Mouse (Mus musculus): ENCODE measurements at regions not wholly inside any gene's neighbourhood (a gene's known extent, or its start where the extent isn't known, plus 50 kb on each side); places are given as distances from the start of the nearest gene placed in this dataset.
A peak's percentile ranks its signal among the peaks of the same experiment; 100 is the strongest.

DNA sequence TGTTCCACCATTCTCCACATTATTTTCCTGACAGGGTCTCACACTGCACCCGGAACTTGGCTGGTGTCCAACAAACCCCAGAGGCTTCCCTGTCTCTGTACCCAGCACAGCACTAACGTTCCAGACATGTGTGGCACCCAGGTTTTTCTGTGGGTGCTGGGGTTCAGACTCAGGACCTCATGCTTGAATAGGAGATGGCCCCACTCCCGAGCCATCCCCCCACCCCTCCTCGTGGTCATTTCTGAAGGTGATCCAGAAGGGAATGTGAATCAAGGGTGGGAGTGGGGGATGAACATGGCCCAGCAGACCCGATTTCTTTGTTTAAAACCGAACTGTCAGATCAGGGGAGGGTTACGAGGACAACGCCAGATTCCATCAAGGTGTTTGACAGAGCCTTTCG is 245.6 kb downstream of the Tbc1d1 start:
- DNase-seq (ENCODE audit: low spot score): no peak

GRCm38 (mm10) chr5:64403077-64403981 is 247.2 kb downstream of the Tbc1d1 start:
- DNase-seq (ENCODE audit: low spot score): no peak

DNA sequence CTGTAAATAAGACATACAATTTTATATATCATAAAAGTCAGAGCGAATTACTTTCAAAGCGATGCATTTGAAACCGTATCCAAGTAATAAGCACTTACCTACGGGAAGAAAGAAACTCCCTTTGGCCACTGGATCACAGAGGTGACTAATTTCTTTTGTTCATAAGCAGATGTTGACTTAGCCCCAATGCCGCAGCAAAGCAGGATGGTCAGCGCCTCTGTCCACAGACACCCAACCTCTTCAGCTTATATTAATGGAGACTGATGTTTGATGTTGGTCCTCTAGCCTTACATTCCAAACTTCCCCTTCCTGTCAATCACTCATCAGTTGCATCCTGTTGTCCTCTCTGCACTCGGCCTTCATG is 247.9 kb downstream of the Tbc1d1 start:
- DNase-seq (ENCODE audit: low spot score): no peak

DNA sequence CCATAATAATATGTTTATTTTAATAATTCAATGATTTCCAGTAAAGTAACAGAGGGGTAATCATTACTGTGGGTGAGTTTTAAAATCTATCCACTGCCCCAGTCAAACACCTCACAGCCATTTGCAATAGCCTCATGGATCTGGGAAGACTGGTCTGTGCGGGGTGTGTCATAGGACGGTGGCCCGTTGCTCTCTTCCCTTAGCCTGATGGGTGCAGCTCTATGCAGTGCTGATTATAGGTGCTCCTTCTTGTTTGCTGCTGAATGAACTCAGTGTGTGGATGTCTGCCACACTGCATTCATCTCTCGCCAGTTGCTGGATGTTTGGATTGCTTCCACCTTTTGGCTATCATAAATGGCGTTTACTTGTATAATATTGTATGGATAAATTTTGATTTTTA is 248.4 kb downstream of the Tbc1d1 start:
- no peak for DNase-seq (ENCODE audit: low spot score)

GRCm38 (mm10) chr5:64408938-64409337 is 252.8 kb downstream of the Tbc1d1 start:
- no peak for DNase-seq (ENCODE audit: low spot score)

DNA sequence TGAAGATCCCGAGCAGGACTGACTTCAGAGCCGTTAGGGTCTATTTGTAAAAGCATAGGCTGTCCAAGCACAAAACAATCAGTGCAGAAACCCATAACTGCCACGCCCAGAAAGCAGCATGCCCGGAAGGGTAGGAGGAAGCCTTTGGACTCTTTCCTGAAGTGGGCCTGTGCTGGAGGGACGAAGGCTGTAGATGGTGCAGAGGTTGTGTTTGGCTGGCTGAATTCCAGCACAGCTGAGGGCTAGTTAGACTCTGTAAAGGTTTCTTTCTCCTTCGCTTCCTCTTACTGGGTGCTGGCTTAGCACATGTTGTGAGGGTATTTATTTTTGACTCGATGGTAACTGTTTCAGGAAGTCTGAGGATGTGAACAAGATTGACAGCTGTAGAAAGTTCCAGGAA is 254.5 kb downstream of the Tbc1d1 start:
- peak; percentile 27 for DNase-seq (ENCODE audit: low spot score)

DNA sequence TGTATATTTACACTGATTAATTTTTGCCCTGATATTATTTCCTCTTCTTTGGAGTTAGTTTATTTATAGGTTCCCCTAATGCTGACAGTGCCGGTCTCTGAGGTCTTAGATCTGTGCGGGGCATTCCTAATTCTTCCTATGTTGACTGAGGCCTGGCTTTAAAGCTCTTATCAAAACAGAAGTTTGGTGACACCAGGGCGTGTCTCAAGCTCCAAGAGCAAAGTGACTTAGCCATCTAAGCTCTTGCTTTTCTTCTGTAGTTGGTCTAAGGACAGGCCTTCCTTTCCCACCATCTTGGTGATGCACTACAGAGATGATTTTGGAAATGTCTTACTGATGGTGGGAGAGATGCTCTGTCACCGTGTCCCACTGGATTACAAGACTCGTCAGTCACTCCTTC is 258.4 kb downstream of the Tbc1d1 start:
- DNase-seq (ENCODE audit: low spot score): no peak

DNA sequence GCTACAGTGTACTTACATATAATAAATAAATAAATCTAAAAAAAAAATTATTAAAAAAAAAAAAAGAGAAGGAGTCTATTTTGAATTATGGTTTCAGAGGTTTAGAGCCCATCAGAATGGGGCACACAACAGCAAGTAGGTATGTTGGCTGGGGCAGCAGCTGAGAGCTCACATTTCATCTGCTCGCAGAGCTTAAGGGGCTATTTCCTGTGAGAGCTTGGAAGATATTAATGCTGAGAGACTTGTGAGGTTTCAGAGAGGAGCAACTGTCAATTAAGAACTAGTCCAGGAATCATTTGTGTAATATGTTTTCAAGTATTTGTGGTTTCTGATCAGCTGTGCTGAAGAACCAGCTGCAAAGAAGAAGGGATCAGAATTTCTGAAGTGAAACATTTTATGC is 263.3 kb downstream of the Tbc1d1 start:
- no peak for DNase-seq (ENCODE audit: low spot score)

GRCm38 (mm10) chr5:64422787-64423587 is 266.9 kb downstream of the Tbc1d1 start:
- no peak for DNase-seq (ENCODE audit: low spot score)

DNA sequence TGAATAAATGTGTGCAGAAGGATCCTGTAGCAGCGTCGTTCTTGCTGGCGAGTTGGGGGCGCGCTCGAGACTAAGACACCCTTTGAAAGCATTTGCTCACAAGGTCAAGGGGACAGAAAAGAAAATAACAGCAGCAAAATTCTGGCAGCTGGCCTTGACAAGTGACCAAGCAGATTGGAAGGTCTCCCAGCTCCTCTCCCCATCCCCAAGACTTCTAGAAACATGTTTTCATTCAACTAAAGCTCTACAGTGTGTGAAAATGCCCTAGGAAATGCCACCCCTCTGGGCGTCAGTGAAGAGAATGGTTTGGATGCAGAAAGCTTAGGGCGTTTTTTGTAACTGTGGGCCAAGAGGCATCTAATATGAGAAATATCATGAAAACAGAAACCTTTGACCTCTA is 272.7 kb downstream of the Tbc1d1 start:
- no peak for DNase-seq (ENCODE audit: low spot score)

- DNase-seq (ENCODE audit: low spot score): no peak
Observed at GRCm38 (mm10) chr5:64430501-64430900, 274.4 kb downstream of the Tbc1d1 start.

GRCm38 (mm10) chr5:64431624-64432023 is 275.5 kb downstream of the Tbc1d1 start:
- DNase-seq (ENCODE audit: low spot score): no peak

- DNase-seq (ENCODE audit: low spot score): no peak
Observed at GRCm38 (mm10) chr5:64433786-64434185, 277.7 kb downstream of the Tbc1d1 start.

DNA sequence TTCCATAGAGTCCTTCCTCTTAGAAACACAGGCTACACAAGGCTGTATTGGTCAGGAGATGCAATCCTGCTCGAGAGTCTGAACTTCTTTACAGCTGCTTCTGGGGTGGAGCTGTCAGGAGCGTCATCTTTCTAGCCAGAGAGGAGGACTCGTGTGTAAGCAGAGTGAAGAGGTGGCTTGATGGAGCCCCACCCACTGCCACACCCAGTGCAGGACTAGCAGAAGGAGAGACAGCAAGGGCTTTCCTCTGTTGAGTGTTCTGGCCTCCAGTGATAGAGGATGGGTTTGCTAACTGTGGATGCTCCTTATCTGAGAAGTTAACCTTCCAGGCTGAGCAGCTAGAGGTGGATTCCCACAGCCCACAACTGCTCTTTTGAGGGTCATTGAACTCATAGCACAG is 279.4 kb downstream of the Tbc1d1 start:
- no peak for DNase-seq (ENCODE audit: low spot score)

DNA sequence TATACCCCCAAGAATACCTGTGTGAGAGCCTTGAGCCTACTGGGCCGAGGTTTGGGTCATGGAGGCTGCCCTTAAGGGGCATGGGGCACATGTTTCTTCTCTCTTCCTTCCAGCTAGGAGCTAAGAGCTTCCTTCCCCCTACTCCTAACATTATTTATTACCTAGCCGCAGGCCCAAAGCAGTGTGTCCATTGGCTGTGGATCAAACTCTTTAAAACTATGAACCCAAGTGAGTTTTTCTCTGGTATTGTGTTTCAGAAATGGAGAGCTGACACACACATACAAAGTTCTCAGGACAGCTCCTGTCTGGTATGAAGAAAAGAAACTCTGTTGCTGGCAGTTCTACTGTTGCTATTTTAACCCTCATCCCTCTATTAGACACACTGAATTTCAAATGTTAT is 279.9 kb downstream of the Tbc1d1 start:
- DNase-seq (ENCODE audit: low spot score): no peak

DNA sequence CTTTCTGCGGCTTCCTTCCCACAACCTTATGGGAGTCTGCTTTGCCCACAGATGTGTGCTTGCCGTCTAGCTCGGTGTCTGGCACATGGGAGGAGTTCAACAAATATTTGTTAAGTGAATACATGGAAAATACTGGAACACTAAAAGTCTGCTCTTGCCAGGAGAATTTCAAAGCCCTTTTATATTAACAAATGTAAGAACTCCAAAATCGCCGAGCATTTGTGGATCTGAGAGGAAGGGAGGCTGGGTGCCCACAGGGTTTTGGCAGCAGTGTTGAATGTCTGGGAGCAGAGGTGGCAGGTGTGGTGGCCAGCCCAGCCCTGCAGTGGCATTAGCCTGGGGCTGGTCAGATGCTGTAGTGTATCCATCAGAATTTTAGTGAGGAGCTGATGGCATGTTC is 281.6 kb downstream of the Tbc1d1 start:
- no peak for DNase-seq (ENCODE audit: low spot score)

- no peak for DNase-seq (ENCODE audit: low spot score)
Observed at GRCm38 (mm10) chr5:64438446-64439134, 282.5 kb downstream of the Tbc1d1 start.

DNA sequence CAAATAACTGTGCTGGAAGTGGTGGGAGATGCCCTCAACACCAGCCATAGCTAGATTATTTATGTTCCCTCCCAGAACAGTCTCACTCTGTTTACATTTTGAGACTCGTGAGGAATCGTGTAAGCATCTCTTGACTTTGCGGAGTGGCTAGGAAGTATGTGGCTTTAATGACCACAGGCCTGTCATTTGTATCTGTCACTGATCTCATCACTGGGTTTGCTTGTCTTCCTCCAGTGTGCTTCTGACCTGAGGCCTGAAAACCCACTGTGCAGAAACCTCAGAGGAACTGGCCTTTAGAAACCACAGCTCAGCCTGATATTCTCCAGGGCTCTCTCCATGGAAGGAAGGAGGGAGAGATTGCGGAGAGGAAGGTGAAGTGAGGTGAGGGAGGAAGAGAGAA is 291.7 kb downstream of the Tbc1d1 start:
- DNase-seq (ENCODE audit: low spot score): no peak

- DNase-seq (ENCODE audit: low spot score): no peak
Observed at GRCm38 (mm10) chr5:64452668-64453334, 296.7 kb downstream of the Tbc1d1 start.

DNA sequence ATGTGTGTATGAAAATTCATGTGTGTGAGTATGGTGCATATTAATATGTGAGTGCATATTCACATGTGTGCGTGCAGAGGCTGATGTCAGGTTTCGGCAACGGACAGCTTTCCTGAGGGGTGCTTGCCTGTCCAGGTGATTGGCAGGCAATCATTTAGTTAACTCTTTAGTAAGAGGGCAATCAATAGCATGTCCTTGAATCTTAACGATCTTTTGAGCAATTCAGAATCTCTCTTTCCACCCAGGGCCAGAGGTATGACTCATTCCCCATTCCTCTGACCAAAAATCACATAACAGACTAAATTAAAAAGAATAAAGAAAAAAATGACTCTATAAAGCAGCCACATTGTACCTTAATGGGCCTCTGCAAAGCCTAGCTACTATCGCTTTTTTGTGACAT is 303.7 kb downstream of the Tbc1d1 start:
- DNase-seq (ENCODE audit: low spot score): no peak

DNA sequence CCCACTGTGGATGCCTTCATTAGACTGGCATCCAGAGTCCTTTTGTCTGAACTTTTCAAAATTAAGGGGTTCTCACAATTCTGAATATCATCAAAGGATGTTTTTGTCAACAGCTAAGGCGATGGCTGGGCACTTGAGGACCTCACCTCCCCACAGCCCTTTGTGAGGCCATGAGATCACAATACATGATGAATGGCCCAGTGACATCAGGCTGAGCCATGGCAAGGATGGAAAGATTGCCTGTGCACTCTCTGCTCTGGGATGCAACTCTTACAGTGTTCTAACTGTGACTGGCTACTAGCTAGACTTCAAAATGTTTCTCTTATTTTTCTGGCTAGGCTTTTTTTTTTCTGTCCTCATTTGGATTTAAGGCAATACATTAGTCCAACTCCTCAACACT is 304.8 kb downstream of the Tbc1d1 start:
- no peak for DNase-seq (ENCODE audit: low spot score)

DNA sequence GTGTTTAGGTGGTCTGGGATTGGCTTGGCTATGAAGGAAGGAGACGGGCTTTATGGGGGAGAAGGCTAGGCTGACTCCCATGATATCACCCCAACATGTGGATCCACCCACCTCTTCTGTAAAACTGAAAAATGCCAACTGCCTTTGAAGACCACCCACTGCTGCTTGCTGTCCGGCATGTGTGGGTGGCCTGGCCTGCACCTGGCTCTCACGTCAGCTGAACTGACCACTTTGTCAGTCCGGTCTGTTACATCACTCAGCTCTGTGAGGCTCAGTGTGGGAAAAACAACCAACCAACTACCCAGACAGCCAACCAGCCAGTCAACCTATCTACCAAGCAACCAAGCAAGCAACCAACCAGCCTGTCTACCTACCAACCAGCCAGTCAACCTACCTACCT is 305.5 kb downstream of the Tbc1d1 start:
- no peak for DNase-seq (ENCODE audit: low spot score)
